Mouse (Mus musculus) bone marrow, adult 2 months (tissue): ENCODE data around the gene Telo2.

Experiments used
- CTCF ChIP-seq: fragments of 200-500 bp; IDR thresholded peaks from 2 replicates; pipeline ENCODE4 v1.5.1; 2011; ENCODE audit warnings: low read length, control low read depth; ENCODE audit not compliant: control insufficient read depth, insufficient read depth
- POLR2A ChIP-seq: fragments of 200-500 bp; IDR thresholded peaks from 2 replicates; pipeline ENCODE4 v1.6.1; 2011; ENCODE audit warnings: low read depth, mild to moderate bottlenecking, control low read depth, low read length, borderline replicate concordance; ENCODE audit not compliant: control insufficient read depth

DNA sequence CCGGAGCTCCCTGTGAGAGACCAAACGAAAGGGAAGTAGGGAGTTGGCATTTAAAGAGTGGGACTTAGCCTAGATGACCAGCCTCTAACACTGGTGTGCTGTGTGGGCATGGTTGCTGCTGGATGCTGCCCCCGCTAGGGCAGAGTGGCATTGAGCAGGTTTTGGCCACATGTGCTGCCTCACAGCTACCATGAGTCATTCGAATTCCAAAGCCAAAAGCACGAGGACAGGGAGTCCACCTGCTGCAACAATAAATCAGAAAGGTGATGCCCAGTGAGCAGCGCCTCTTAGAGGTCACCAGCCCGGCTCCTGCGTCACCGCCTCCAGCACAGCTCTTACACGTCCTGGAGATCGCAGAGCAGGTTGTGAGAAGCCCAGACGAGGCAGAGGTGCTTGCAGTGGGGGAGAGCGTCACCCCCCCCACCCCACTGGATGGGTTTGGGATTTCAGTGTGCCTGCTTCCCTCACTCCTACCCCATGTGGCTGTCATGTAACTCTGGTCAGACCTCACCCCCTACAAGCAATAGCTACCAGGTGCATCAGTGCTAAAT lies 30.9 kb downstream of the Telo2 start:
- TF ChIP-seq CTCF: no peak
- no peak for TF ChIP-seq POLR2A
